ENCODE assay signal across 8 mouse cellular contexts in the genomic region with DNA sequence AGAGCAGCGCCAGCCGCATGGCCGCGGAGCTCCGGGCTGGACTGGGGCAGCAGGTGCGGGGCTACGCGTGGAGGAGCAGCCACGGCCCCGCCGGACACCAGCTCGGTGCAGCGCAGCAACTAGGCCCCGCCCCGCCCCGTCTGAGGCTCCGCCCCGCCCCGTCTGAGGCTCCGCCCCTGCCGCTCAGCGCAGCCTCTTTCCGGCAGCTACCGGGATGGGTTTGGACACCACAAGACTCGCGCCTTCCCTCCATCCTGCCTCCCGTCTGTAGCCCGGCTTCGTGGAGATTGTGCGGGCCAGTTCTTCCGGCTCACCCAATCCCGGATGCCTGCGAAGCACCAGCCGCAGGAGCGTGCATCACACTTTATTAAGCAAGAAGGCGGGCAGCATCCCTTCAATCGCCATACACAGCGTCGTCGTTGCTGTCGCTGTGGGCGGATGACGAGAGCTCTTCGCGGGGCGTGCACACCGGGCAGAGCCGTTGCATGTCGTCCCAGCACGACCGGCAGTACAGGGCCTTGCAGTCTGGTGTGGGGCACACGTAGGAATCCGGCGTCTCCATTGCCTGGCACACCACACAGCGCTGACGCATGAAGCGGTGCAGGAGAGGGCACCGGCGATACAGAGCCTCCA. TPM values are rescaled to one million over a fixed set of nuclear protein-coding genes. Genes with fewer than 3 reads are reported as not detected.
DNase-seq lines count a peak whose midpoint lies in the region; ATAC-seq and TF ChIP-seq lines count a peak whose summit lies in the region.

TSS of gene Adam15 (minus strand) at position 128 of the 633 bp plus-strand sequence.

- H3K4me1 ChIP-seq in bone marrow, adult 2 months (ENCODE audit: control insufficient read depth, insufficient read depth, low read length), result peaks cover 10% of the 10 kb centered on the region
- H3K4me1 ChIP-seq in embryonic facial prominence, embryonic 15.5 days, result peaks cover 21% of the 10 kb centered on the region
- peaks cover 16% of the 10 kb centered on the region; the same call in 1 of the 2 replicates for H3K4me1 ChIP-seq in kidney, embryonic 14.5 days (ENCODE audit: control insufficient read depth, insufficient read depth, low read length)
- H3K4me1 ChIP-seq in limb, embryonic 14.5 days (ENCODE audit: control insufficient read depth, insufficient read depth, low read length), result peaks cover 16% of the 10 kb centered on the region
- peaks cover 14% of the 10 kb centered on the region; the same call in 1 of the 2 replicates for H3K4me1 ChIP-seq in midbrain, embryonic 16.5 days (ENCODE audit: control insufficient read depth, insufficient read depth, low read length)
- H3K4me1 ChIP-seq in spleen, adult 2 months (ENCODE audit: control insufficient read depth, insufficient read depth, insufficient read length), result peaks cover 6% of the 10 kb centered on the region

- peak; percentile 88 for ATAC-seq in embryonic facial prominence, embryonic 15.5 days (ENCODE audit: insufficient number of reproducible peaks, low FRiP score, low TSS enrichment, low read depth)
- peak; percentile 91 for ATAC-seq in kidney, embryonic 14.5 days (ENCODE audit: low FRiP score, low TSS enrichment)
- peak; percentile 92 for ATAC-seq in limb, embryonic 14.5 days (ENCODE audit: low FRiP score, low read depth)
- ATAC-seq in midbrain, embryonic 16.5 days, result peak; percentile 95

- 1% methylated on average over 59 of the region's 59 CpGs for WGBS in bone marrow, adult 2 months
- WGBS in embryonic facial prominence, embryonic 15.5 days, result under 1% methylated on average over 59 of the region's 59 CpGs
- WGBS in kidney, embryonic 14.5 days, result 1% methylated on average over 54 of the region's 59 CpGs
- WGBS in limb, embryonic 14.5 days, result under 1% methylated on average over 52 of the region's 59 CpGs
- 1% methylated on average over 47 of the region's 59 CpGs for WGBS in midbrain, embryonic 16.5 days
- under 1% methylated on average over 59 of the region's 59 CpGs for WGBS in spleen, adult 2 months

- peaks cover 13% of the 10 kb centered on the region; the same call in 1 of the 2 replicates for H3K36me3 ChIP-seq in embryonic facial prominence, embryonic 15.5 days
- H3K36me3 ChIP-seq in kidney, embryonic 14.5 days (ENCODE audit: control insufficient read depth, insufficient read depth, low read length), result peaks cover 12% of the 10 kb centered on the region
- peaks cover 23% of the 10 kb centered on the region for H3K36me3 ChIP-seq in limb, embryonic 14.5 days (ENCODE audit: control insufficient read depth, insufficient read depth, low read length)
- H3K36me3 ChIP-seq in midbrain, embryonic 16.5 days (ENCODE audit: control insufficient read depth, insufficient read depth, low read length), result no peaks in the 10 kb centered on the region
- H3K36me3 ChIP-seq in spleen, adult 2 months (ENCODE audit: control insufficient read depth, insufficient read depth, low read length), result no peaks in the 10 kb centered on the region

- no peaks in the 10 kb centered on the region for H3K9me3 ChIP-seq in embryonic facial prominence, embryonic 15.5 days (replicated peaks)
- no peaks in the 10 kb centered on the region for H3K9me3 ChIP-seq in kidney, embryonic 14.5 days (ENCODE audit: control insufficient read depth, low read length)
- H3K9me3 ChIP-seq in limb, embryonic 14.5 days (ENCODE audit: control insufficient read depth, low read length), result no peaks in the 10 kb centered on the region
- H3K9me3 ChIP-seq in midbrain, embryonic 16.5 days (replicated peaks; ENCODE audit: control insufficient read depth, low read length, poor library complexity, severe bottlenecking), result no peaks in the 10 kb centered on the region

- H3K27ac ChIP-seq in bone marrow, adult 2 months (ENCODE audit: control insufficient read depth, insufficient read depth, low read depth, low read length, poor library complexity), result peak within 1 kb of the TSS; percentile 60
- H3K27ac ChIP-seq in embryonic facial prominence, embryonic 15.5 days (replicated peaks), result peak within 1 kb of the TSS; percentile 78
- H3K27ac ChIP-seq in kidney, embryonic 14.5 days (ENCODE audit: low read depth, low read length), result peak within 1 kb of the TSS; percentile 59
- no peak within 1 kb of the TSS; the same call in 1 of the 2 replicates for H3K27ac ChIP-seq in limb, embryonic 14.5 days (replicated peaks; ENCODE audit: low read depth, low read length)
- H3K27ac ChIP-seq in midbrain, embryonic 16.5 days (ENCODE audit: low read length), result peak within 1 kb of the TSS; percentile 81
- peak within 1 kb of the TSS; percentile 38; the same call in 1 of the 2 replicates for H3K27ac ChIP-seq in spleen, adult 2 months (ENCODE audit: insufficient read depth, low read length)

- peak; percentile 47; the same call in 1 of the 2 replicates for TF ChIP-seq POLR2A in bone marrow, adult 2 months (IDR thresholded peaks at IDR 0.05; ENCODE audit: borderline replicate concordance, control insufficient read depth, low read depth, low read length)
- no peak for TF ChIP-seq POLR2A in limb, embryonic 14.5 days (IDR thresholded peaks at IDR 0.05; ENCODE audit: borderline replicate concordance, extremely low read depth, insufficient read depth, insufficient read length)
- no peak for TF ChIP-seq POLR2A in spleen, adult 2 months (IDR thresholded peaks at IDR 0.05; ENCODE audit: low read depth, low read length)

- DNase-seq in A20 (ENCODE audit: low read depth, low spot score), result peak; percentile 91
- DNase-seq in heart, adult 9 months (ENCODE audit: low spot score in 2 of 2), result peak; percentile 89 to 91
- DNase-seq in limb, embryonic 14.5 days (ENCODE audit: low spot score), result peak; percentile 83
- peak; percentile 49 to 84 for DNase-seq in spleen, adult 2 months (ENCODE audit: low read depth in 1 of 2, low spot score in 2 of 2)

- peak within 1 kb of the TSS; percentile 96 for H3K4me2 ChIP-seq in embryonic facial prominence, embryonic 15.5 days (replicated peaks)
- H3K4me2 ChIP-seq in kidney, embryonic 14.5 days (replicated peaks; ENCODE audit: low read depth, low read length), result peak within 1 kb of the TSS; percentile 95
- peak within 1 kb of the TSS; percentile 96 for H3K4me2 ChIP-seq in limb, embryonic 14.5 days (replicated peaks; ENCODE audit: low read depth, low read length, severe bottlenecking)
- peak within 1 kb of the TSS; percentile 93 for H3K4me2 ChIP-seq in midbrain, embryonic 16.5 days (ENCODE audit: low read length)

- peak within 1 kb of the TSS; percentile 72 for H3K4me3 ChIP-seq in bone marrow, adult 2 months (replicated peaks; ENCODE audit: control insufficient read depth, low read depth, low read length)
- peak within 1 kb of the TSS; percentile 76 for H3K4me3 ChIP-seq in embryonic facial prominence, embryonic 15.5 days (replicated peaks)
- H3K4me3 ChIP-seq in kidney, embryonic 14.5 days (ENCODE audit: low read length), result peak within 1 kb of the TSS; percentile 63
- peak within 1 kb of the TSS; percentile 64 for H3K4me3 ChIP-seq in limb, embryonic 14.5 days (replicated peaks; ENCODE audit: low read length)
- H3K4me3 ChIP-seq in midbrain, embryonic 16.5 days (ENCODE audit: low read depth, low read length), result peak within 1 kb of the TSS; percentile 65
- peak within 1 kb of the TSS; percentile 71 for H3K4me3 ChIP-seq in spleen, adult 2 months (ENCODE audit: extremely low read depth, insufficient read depth, insufficient read length)

- no peak for TF ChIP-seq CTCF in bone marrow, adult 2 months (IDR thresholded peaks at IDR 0.05; ENCODE audit: control insufficient read depth, insufficient read depth, low read length)
- no peak for TF ChIP-seq CTCF in spleen, adult 2 months (IDR thresholded peaks at IDR 0.05; ENCODE audit: extremely low read depth, insufficient read depth, insufficient read length, insufficient replicate concordance)

- no peaks in the 10 kb centered on the region; the same call in 1 of the 2 replicates for H3K27me3 ChIP-seq in embryonic facial prominence, embryonic 15.5 days
- H3K27me3 ChIP-seq in kidney, embryonic 14.5 days (ENCODE audit: control insufficient read depth, insufficient read depth, low read length), result no peaks in the 10 kb centered on the region
- no peaks in the 10 kb centered on the region; the same call in 1 of the 2 replicates for H3K27me3 ChIP-seq in limb, embryonic 14.5 days (ENCODE audit: control insufficient read depth, insufficient read depth, low read length)
- peaks cover 3% of the 10 kb centered on the region; the same call in 1 of the 2 replicates for H3K27me3 ChIP-seq in midbrain, embryonic 16.5 days (ENCODE audit: control insufficient read depth, insufficient read depth, low read depth, low read length)
- H3K27me3 ChIP-seq in spleen, adult 2 months (ENCODE audit: control insufficient read depth, insufficient read depth, low read length), result no peaks in the 10 kb centered on the region; the same call in 1 of the 2 replicates

- H3K9ac ChIP-seq in embryonic facial prominence, embryonic 15.5 days, result peak within 1 kb of the TSS; percentile 53
- peak within 1 kb of the TSS; percentile 61 for H3K9ac ChIP-seq in kidney, embryonic 14.5 days (ENCODE audit: low read depth, low read length)
- H3K9ac ChIP-seq in limb, embryonic 14.5 days (ENCODE audit: low read depth, low read length, severe bottlenecking), result peak within 1 kb of the TSS; percentile 48
- peak within 1 kb of the TSS; percentile 82 for H3K9ac ChIP-seq in midbrain, embryonic 16.5 days (ENCODE audit: low read depth, low read length)

RNA-seq across cellular contexts. Expression of gene Adam15, which starts in this region (rescaled TPM):
- polyA plus RNA-seq in bone marrow, adult 2 months (2011; ENCODE audit: insufficient read depth, insufficient read length, low replicate concordance, missing spikeins), result 112 and 187 TPM in 2 replicates
- polyA plus RNA-seq in embryonic facial prominence, embryonic 15.5 days (2015; fragmentation: Nextera tagmentation; extraction: Ambion mirVana), result 93.2 and 96.1 TPM in 2 replicates
- 35.9 and 47.1 TPM in 2 replicates for polyA plus RNA-seq in kidney, embryonic 14.5 days (2014; fragmentation: Nextera tagmentation; extraction: Ambion mirVana)
- polyA plus RNA-seq in limb, embryonic 14.5 days (2012; rRNA removed), result 80.4 and 97.6 TPM in 2 replicates
- 45.9 and 48.2 TPM in 2 replicates for polyA plus RNA-seq in limb, embryonic 14.5 days (2014; fragmentation: Nextera tagmentation; extraction: Ambion mirVana)
- polyA plus RNA-seq in midbrain, embryonic 16.5 days (2015; fragmentation: Nextera tagmentation; extraction: Ambion mirVana), result 60.6 and 78.2 TPM in 2 replicates
- polyA plus RNA-seq in spleen, adult 2 months (2012; rRNA removed), result 49.6 and 62.0 TPM in 2 replicates
